Mouse (Mus musculus) frontal cortex, adult 2 months (tissue): ENCODE data around the gene Midn. TPM values are rescaled to one million over a fixed set of nuclear protein-coding genes. Genes with fewer than 3 reads are reported as not detected.
"Not testable (repeated sequence)": the region's sequence is repeated elsewhere in the genome, so short reads cannot be mapped to it uniquely, and the experiment has no call there.

Experiments
- DNase-seq, 2 experiments: peaks; one replicate each; pipeline ENCODE4 v3.0.0; 2022; ENCODE audit warnings: low spot score in 1 of 2; ENCODE audit errors: extremely low spot score in 1 of 2
- polyA plus RNA-seq: library from polyadenylated mRNA; depleted of rRNA; stranded (reverse); fragments of >200 nt; gene quantifications from 2 replicates; pipeline ENCODE4 v1.2.3, GENCODE M21; 2012

Midn gene
- polyA plus RNA-seq, 1 experiment = 36.5 TPM

GRCm38 (mm10) chr10:80156002-80156751 lies 8.1 kb downstream of the Midn start:
- DNase-seq = peak in 1 of 2 experiments; percentile 60

- DNase-seq = no peak
Measured at GRCm38 (mm10) chr10:80156752-80157053, 8.6 kb downstream of the Midn start.

- peak in 1 of 2 experiments; percentile 60 for DNase-seq
Measured at GRCm38 (mm10) chr10:80157141-80157929, 9.3 kb downstream of the Midn start.

- DNase-seq = peak in 1 of 2 experiments; percentile 63
Measured at GRCm38 (mm10) chr10:80158307-80158986, 10.4 kb downstream of the Midn start.

GRCm38 (mm10) chr10:80159021-80159560 lies 11.0 kb downstream of the Midn start:
- DNase-seq = no peak

GRCm38 (mm10) chr10:80159561-80160454 lies 11.7 kb downstream of the Midn start:
- DNase-seq = peak; percentile 98 to 99

- peak in 1 of 2 experiments; percentile 55 for DNase-seq
Measured at GRCm38 (mm10) chr10:80160455-80161371, 12.6 kb downstream of the Midn start.

- no peak for DNase-seq
Measured at GRCm38 (mm10) chr10:80161522-80162242, 13.6 kb downstream of the Midn start.

- no peak for DNase-seq
Measured at GRCm38 (mm10) chr10:80162243-80162608, 14.2 kb downstream of the Midn start.

GRCm38 (mm10) chr10:80162716-80163299 lies 14.7 kb downstream of the Midn start:
- DNase-seq = no peak

- no peak for DNase-seq
Measured at GRCm38 (mm10) chr10:80163721-80164120, 15.6 kb downstream of the Midn start.

GRCm38 (mm10) chr10:80164161-80164997 lies 16.3 kb downstream of the Midn start:
- peak in 1 of 2 experiments; percentile 33 for DNase-seq

GRCm38 (mm10) chr10:80164998-80165344 lies 16.9 kb downstream of the Midn start:
- DNase-seq = peak; percentile 94 to 99

- DNase-seq = peak in 1 of 2 experiments; percentile 83
Measured at GRCm38 (mm10) chr10:80165392-80166128, 17.5 kb downstream of the Midn start, which contains the start of gene Cirbp. Gene Cirbp (plus strand): TSS chr10:80165985.

GRCm38 (mm10) chr10:80166136-80166535 lies 18.1 kb downstream of the Midn start:
- DNase-seq = not testable (repeated sequence)

GRCm38 (mm10) chr10:80167460-80168037 lies 19.5 kb downstream of the Midn start:
- DNase-seq = peak; percentile 93 to 99
